Mouse (Mus musculus) neural tube, embryonic 11.5 days (tissue): ENCODE measurements around the gene Zfp648. TPM values are rescaled to one million over a fixed set of nuclear protein-coding genes. Genes with fewer than 3 reads are reported as not detected.
A peak's percentile ranks its signal among the peaks of the same experiment; 100 is the strongest.

Experiments used
- ATAC-seq: fragments of 200-750 bp; cut with Nextera tagmentation; 2 replicates; pipeline ENCODE4 v1.8.0; 2017; ENCODE audit warnings: moderate number of reproducible peaks, mild to moderate bottlenecking, moderate TSS enrichment, moderate library complexity; ENCODE audit not compliant: insufficient read depth, low FRiP score, low TSS enrichment
- DNase-seq: peaks from one replicate; pipeline ENCODE4 v3.0.0-alpha.2; 2015; ENCODE audit warnings: low spot score
- H3K27ac ChIP-seq: fragments of 300-500 bp; sonication (generic); 2 replicates; pipeline ENCODE4 v1.5.1; 2014; ENCODE audit warnings: low read depth, mild to moderate bottlenecking, low read length
- H3K27me3 ChIP-seq: fragments of 300-500 bp; sonication (generic); 2 replicates; pipeline ENCODE4 v1.6.1; 2014; ENCODE audit warnings: mild to moderate bottlenecking, low read length, mixed read lengths; ENCODE audit not compliant: control insufficient read depth, insufficient read depth
- H3K36me3 ChIP-seq: fragments of 300-500 bp; sonication (generic); 2 replicates; pipeline ENCODE4 v1.6.1; 2014; ENCODE audit warnings: mild to moderate bottlenecking, low read length, moderate library complexity, mixed read lengths; ENCODE audit not compliant: control insufficient read depth, insufficient read depth
- H3K4me1 ChIP-seq: fragments of 300-500 bp; sonication (generic); 2 replicates; pipeline ENCODE4 v1.6.1; 2014; ENCODE audit warnings: low read length, mixed read lengths; ENCODE audit not compliant: control insufficient read depth, insufficient read depth
- H3K4me2 ChIP-seq: fragments of 300-500 bp; sonication (generic); 2 replicates; pipeline ENCODE4 v1.6.1; 2014; ENCODE audit warnings: low read depth, mild to moderate bottlenecking, moderate library complexity
- H3K4me3 ChIP-seq: fragments of 300-500 bp; sonication (generic); 2 replicates; pipeline ENCODE4 v1.5.1; 2014; ENCODE audit warnings: low read depth, low read length
- H3K9ac ChIP-seq: fragments of 300-500 bp; sonication (generic); 2 replicates; pipeline ENCODE4 v1.6.1; 2014; ENCODE audit warnings: mild to moderate bottlenecking, low read length
- H3K9me3 ChIP-seq: fragments of 300-500 bp; sonication (generic); 2 replicates; pipeline ENCODE4 v1.6.1; 2016; ENCODE audit warnings: low read length; ENCODE audit not compliant: control insufficient read depth
- WGBS: fragments of 180-500 bp; shearing (Covaris S2); extraction: QIAGEN DNeasy Blood & Tissue Kit; methylation state at CpG from one replicate; pipeline ENCODE4 v1.1.7; 2014; 5-methylcytosine and 5-hydroxymethylcytosine counted together
- polyA plus RNA-seq: library from polyadenylated mRNA; unstranded; fragments of >200 nt; fragmentation: Nextera tagmentation; extraction: Ambion mirVana; gene quantifications from 2 replicates; pipeline ENCODE4 v1.2.1, GENCODE M21; 2014

Gene Zfp648
- polyA plus RNA-seq: 0.24 and 0.58 TPM in 2 replicates

- Histone ChIP-seq H3K4me2 (no peak within 1 kb of the TSS), H3K27me3 (peaks cover 27% of the 10 kb centered on the region), H3K4me1 (no peaks in the 10 kb centered on the region), H3K36me3 (no peaks in the 10 kb centered on the region), H3K9ac (no peak within 1 kb of the TSS), H3K27ac (no peak within 1 kb of the TSS), H3K9me3 (no peaks in the 10 kb centered on the region), H3K4me3 (no peak within 1 kb of the TSS)
- ATAC-seq (no peak), DNase-seq (no peak)
- WGBS: 40% methylated on average over 14 of the region's 14 CpGs
Measured at GRCm38 (mm10) chr1:154200955-154201722, at the start of gene Zfp648. Gene Zfp648, plus strand, starts transcription at chr1:154201187.

- Histone ChIP-seq H3K36me3 (no peaks in the 10 kb centered on the region), H3K9ac (no peak overlapping the region), H3K27me3 (no peaks in the 10 kb centered on the region), H3K4me1 (no peaks in the 10 kb centered on the region), H3K4me3 (no peak overlapping the region), H3K27ac (no peak overlapping the region), H3K9me3 (no peaks in the 10 kb centered on the region), H3K4me2 (no peak overlapping the region)
- WGBS: 80% methylated on average over 1 of the region's 1 CpGs
- no peak for DNase-seq
- no peak for ATAC-seq
Measured at GRCm38 (mm10) chr1:154152539-154152938, 48.4 kb upstream of the Zfp648 start.

- H3K4me2 ChIP-seq: no peak overlapping the region
- DNase-seq (no peak), ATAC-seq (no peak)
- H3K9me3 ChIP-seq: no peaks in the 10 kb centered on the region
- H3K9ac ChIP-seq: no peak overlapping the region
- 91% methylated on average over 7 of the region's 7 CpGs for WGBS
- H3K27ac ChIP-seq: no peak overlapping the region
- H3K27me3 ChIP-seq: no peaks in the 10 kb centered on the region
- no peaks in the 10 kb centered on the region for H3K36me3 ChIP-seq
- no peaks in the 10 kb centered on the region for H3K4me1 ChIP-seq
- no peak overlapping the region for H3K4me3 ChIP-seq
Measured at GRCm38 (mm10) chr1:154153800-154154199, 47.2 kb upstream of the Zfp648 start.

- Histone ChIP-seq H3K4me1 (no peaks in the 10 kb centered on the region), H3K36me3 (no peaks in the 10 kb centered on the region), H3K27me3 (no peaks in the 10 kb centered on the region), H3K9ac (no peak overlapping the region), H3K27ac (no peak overlapping the region), H3K4me2 (no peak overlapping the region), H3K4me3 (no peak overlapping the region), H3K9me3 (no peaks in the 10 kb centered on the region)
- ATAC-seq: peak; percentile 84
- no peak for DNase-seq
- WGBS: 56% methylated on average over 14 of the region's 14 CpGs
Measured at GRCm38 (mm10) chr1:154156177-154157062, 44.6 kb upstream of the Zfp648 start.

- ATAC-seq: no peak
- Histone ChIP-seq H3K9me3 (no peaks in the 10 kb centered on the region), H3K4me3 (no peak overlapping the region), H3K4me1 (no peaks in the 10 kb centered on the region), H3K27ac (no peak overlapping the region), H3K27me3 (no peaks in the 10 kb centered on the region), H3K36me3 (no peaks in the 10 kb centered on the region), H3K9ac (no peak overlapping the region), H3K4me2 (no peak overlapping the region)
- 71% methylated on average over 4 of the region's 4 CpGs for WGBS
- no peak for DNase-seq
Measured at GRCm38 (mm10) chr1:154157131-154157530, 43.9 kb upstream of the Zfp648 start.

GRCm38 (mm10) chr1:154167696-154168095, 33.3 kb upstream of the Zfp648 start:
- H3K4me2 ChIP-seq: no peak overlapping the region
- no peaks in the 10 kb centered on the region for H3K27me3 ChIP-seq
- no peak for ATAC-seq
- no peaks in the 10 kb centered on the region for H3K4me1 ChIP-seq
- H3K36me3 ChIP-seq: no peaks in the 10 kb centered on the region
- DNase-seq: no peak
- H3K4me3 ChIP-seq: no peak overlapping the region
- 88% methylated on average over 6 of the region's 6 CpGs for WGBS
- H3K9me3 ChIP-seq: no peaks in the 10 kb centered on the region
- H3K9ac ChIP-seq: no peak overlapping the region
- no peak overlapping the region for H3K27ac ChIP-seq

- no peak overlapping the region for H3K4me2 ChIP-seq
- no peaks in the 10 kb centered on the region for H3K9me3 ChIP-seq
- H3K4me1 ChIP-seq: no peaks in the 10 kb centered on the region
- DNase-seq: no peak
- ATAC-seq: no peak
- H3K9ac ChIP-seq: no peak overlapping the region
- H3K4me3 ChIP-seq: no peak overlapping the region
- no peaks in the 10 kb centered on the region for H3K36me3 ChIP-seq
- H3K27me3 ChIP-seq: no peaks in the 10 kb centered on the region
- 81% methylated on average over 6 of the region's 6 CpGs for WGBS
- no peak overlapping the region for H3K27ac ChIP-seq
Measured at GRCm38 (mm10) chr1:154175334-154175733, 25.7 kb upstream of the Zfp648 start.

- Histone ChIP-seq H3K4me1 (no peaks in the 10 kb centered on the region), H3K27me3 (no peaks in the 10 kb centered on the region), H3K36me3 (no peaks in the 10 kb centered on the region), H3K9me3 (no peaks in the 10 kb centered on the region), H3K4me3 (no peak overlapping the region), H3K4me2 (no peak overlapping the region), H3K9ac (no peak overlapping the region), H3K27ac (no peak overlapping the region)
- DNase-seq: no peak
- no peak for ATAC-seq
- 90% methylated on average over 4 of the region's 4 CpGs for WGBS
Measured at GRCm38 (mm10) chr1:154177781-154178180, 23.2 kb upstream of the Zfp648 start.
